Mouse (Mus musculus) macrophage (primary cell): ENCODE results near the gene Chka. TPM values are rescaled to one million over a fixed set of nuclear protein-coding genes. Genes with fewer than 3 reads are reported as not detected.

Experiments used
- polyA plus RNA-seq: library from polyadenylated mRNA; stranded (reverse); fragments of 250-400 nt; gene quantifications from 3 replicates; pipeline ENCODE4 v1.2.4, GENCODE M21; 2018; ENCODE audit warnings: inconsistent platforms

The Chka gene
- polyA plus RNA-seq, 1 experiment from 2014 or later: 11.1 TPM

Other genes starting within 250 kb of the Chka start
- gene Lrp5, start 165.2 kb upstream of the Chka start, polyA plus RNA-seq: 17.5 to 23.7 TPM (median 23.5 TPM) in 3 replicates
- 3.1 to 11.5 TPM (median 9.2 TPM) in 3 replicates for gene 1810055G02Rik, start 143.5 kb upstream of the Chka start, polyA plus RNA-seq
- 16.2 to 28.8 TPM (median 20.6 TPM) in 3 replicates for gene Kmt5b, start 84.4 kb upstream of the Chka start, polyA plus RNA-seq
- 359 to 665 TPM (median 410 TPM) in 3 replicates for gene Tcirg1, start 55.4 kb downstream of the Chka start, polyA plus RNA-seq
- 65.9 to 103 TPM (median 95.7 TPM) in 3 replicates for gene Ndufs8, start 61.0 kb downstream of the Chka start, polyA plus RNA-seq
- 57.7 to 77.8 TPM (median 67.9 TPM) in 3 replicates for gene Aldh3b1, start 78.0 kb downstream of the Chka start, polyA plus RNA-seq
- 421 to 814 TPM (median 651 TPM) in 3 replicates for gene Unc93b1, start 83.4 kb downstream of the Chka start, polyA plus RNA-seq
- gene Aldh3b3, start 106.9 kb downstream of the Chka start, polyA plus RNA-seq: not detected in 3 replicates
- gene Aldh3b2, start 120.6 kb downstream of the Chka start, polyA plus RNA-seq: not detected in 3 replicates
- 0.47 to 0.60 TPM (median 0.47 TPM) in 3 replicates for gene Acy3, start 134.8 kb downstream of the Chka start, polyA plus RNA-seq
- gene Tbx10, start 141.0 kb downstream of the Chka start, polyA plus RNA-seq: not detected in 3 replicates
- gene Nudt8, start 148.8 kb downstream of the Chka start, polyA plus RNA-seq: 6.9 to 10.7 TPM (median 7.0 TPM) in 3 replicates
- 0.07 to 0.19 TPM (median 0.13 TPM) in 3 replicates for gene Gm49405, start 148.9 kb downstream of the Chka start, polyA plus RNA-seq
- gene Doc2g, start 151.5 kb downstream of the Chka start, polyA plus RNA-seq: 0.20 to 0.33 TPM in 2 of 3 replicates, not detected in the other
- 35.8 to 43.3 TPM (median 39.0 TPM) in 3 replicates for gene Ndufv1, start 161.0 kb downstream of the Chka start, polyA plus RNA-seq
- gene Gstp1, start 186.2 kb downstream of the Chka start, polyA plus RNA-seq: 6.2 to 20.1 TPM (median 8.6 TPM) in 3 replicates
- gene Gstp2, start 194.2 kb downstream of the Chka start, polyA plus RNA-seq: not detected in 3 replicates
- gene Gstp3, start 207.8 kb downstream of the Chka start, polyA plus RNA-seq: not detected in 3 replicates
- not detected in 3 replicates for gene Cabp2, start 229.8 kb downstream of the Chka start, polyA plus RNA-seq
- 16.7 to 37.3 TPM (median 23.1 TPM) in 3 replicates for gene Cdk2ap2, start 245.4 kb downstream of the Chka start, polyA plus RNA-seq
- gene Pitpnm1, start 248.2 kb downstream of the Chka start, polyA plus RNA-seq: 12.8 to 30.4 TPM (median 14.2 TPM) in 3 replicates